Mouse (Mus musculus) kidney, postnatal 25 days (tissue): Measurements from ENCODE around the gene Nup107.

ENCODE experiments used
- DNase-seq, 2 experiments: peaks; one replicate each; pipeline ENCODE4 v3.0.0; 2021; ENCODE audit warnings: mixed read lengths in 2 of 2

Nup107 gene

GRCm38 (mm10) chr10:117799806-117800205 is 7.3 kb upstream of the Nup107 start:
- DNase-seq = no peak

- no peak for DNase-seq
Measured at GRCm38 (mm10) chr10:117798436-117799035, 6.0 kb upstream of the Nup107 start.

- DNase-seq = no peak
Measured at GRCm38 (mm10) chr10:117797684-117798083, 5.2 kb upstream of the Nup107 start.

GRCm38 (mm10) chr10:117797106-117797505 is 4.6 kb upstream of the Nup107 start:
- no peak for DNase-seq

- DNase-seq = no peak
Measured at GRCm38 (mm10) chr10:117796181-117796580, 3.7 kb upstream of the Nup107 start.

- no peak for DNase-seq
Measured at GRCm38 (mm10) chr10:117795206-117795605, 2.7 kb upstream of the Nup107 start.

- DNase-seq = no peak
Measured at GRCm38 (mm10) chr10:117793436-117794030, 1.0 kb upstream of the Nup107 start.

- DNase-seq = no peak
Measured at GRCm38 (mm10) chr10:117791171-117791470, 1.4 kb downstream of the Nup107 start.

GRCm38 (mm10) chr10:117790421-117791170 is 1.9 kb downstream of the Nup107 start:
- no peak for DNase-seq

GRCm38 (mm10) chr10:117790011-117790410 is 2.5 kb downstream of the Nup107 start:
- no peak for DNase-seq

GRCm38 (mm10) chr10:117784646-117785045 is 7.9 kb downstream of the Nup107 start:
- no peak for DNase-seq

- no peak for DNase-seq
Measured at GRCm38 (mm10) chr10:117783786-117784420, 8.6 kb downstream of the Nup107 start.

GRCm38 (mm10) chr10:117782491-117783260 is 9.8 kb downstream of the Nup107 start:
- no peak for DNase-seq

- DNase-seq = no peak
Measured at GRCm38 (mm10) chr10:117782056-117782455, 10.4 kb downstream of the Nup107 start.

GRCm38 (mm10) chr10:117781021-117781725 is 11.3 kb downstream of the Nup107 start:
- DNase-seq = no peak

- no peak for DNase-seq
Measured at GRCm38 (mm10) chr10:117780306-117780911, 12.1 kb downstream of the Nup107 start.

- DNase-seq = no peak
Measured at GRCm38 (mm10) chr10:117779581-117780305, 12.8 kb downstream of the Nup107 start.

- no peak for DNase-seq
Measured at GRCm38 (mm10) chr10:117778951-117779350, 13.6 kb downstream of the Nup107 start.

GRCm38 (mm10) chr10:117778328-117778910 is 14.1 kb downstream of the Nup107 start:
- no peak for DNase-seq

GRCm38 (mm10) chr10:117777501-117778327 is 14.8 kb downstream of the Nup107 start:
- no peak for DNase-seq
